Mouse (Mus musculus): ENCODE measurements at regions not wholly inside any gene's neighbourhood (a gene's known extent, or its start where the extent isn't known, plus 50 kb on each side); places are given as distances from the start of the nearest gene placed in this dataset.

DNA sequence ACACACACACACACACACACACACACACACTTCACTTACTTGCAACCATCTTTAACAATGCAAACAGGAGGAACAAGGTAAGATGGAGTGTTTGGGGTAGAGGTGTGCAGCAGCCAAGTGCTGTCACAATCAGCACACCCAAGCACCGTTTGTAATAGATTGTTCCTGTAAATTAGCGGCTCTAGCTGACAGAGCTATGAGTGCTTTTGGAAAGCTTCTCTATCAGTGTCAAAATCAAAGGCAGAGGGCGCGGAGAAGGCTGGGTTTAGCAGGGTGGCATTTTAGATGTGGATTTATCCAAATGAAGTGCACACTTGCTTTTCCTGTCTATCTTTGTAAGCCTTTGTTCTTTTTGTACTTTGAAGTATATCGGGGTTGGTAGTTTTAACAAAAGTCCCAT lies 184.6 kb downstream of the Cog6 start:
- TF ChIP-seq CTCF (IDR thresholded peaks at IDR 0.05; ENCODE audit: low read depth), result no peak
- TF ChIP-seq EP300 (IDR thresholded peaks at IDR 0.05; ENCODE audit: low read depth), result no peak

Measured in liver, postnatal 0 days (tissue).